In the genomic region with DNA sequence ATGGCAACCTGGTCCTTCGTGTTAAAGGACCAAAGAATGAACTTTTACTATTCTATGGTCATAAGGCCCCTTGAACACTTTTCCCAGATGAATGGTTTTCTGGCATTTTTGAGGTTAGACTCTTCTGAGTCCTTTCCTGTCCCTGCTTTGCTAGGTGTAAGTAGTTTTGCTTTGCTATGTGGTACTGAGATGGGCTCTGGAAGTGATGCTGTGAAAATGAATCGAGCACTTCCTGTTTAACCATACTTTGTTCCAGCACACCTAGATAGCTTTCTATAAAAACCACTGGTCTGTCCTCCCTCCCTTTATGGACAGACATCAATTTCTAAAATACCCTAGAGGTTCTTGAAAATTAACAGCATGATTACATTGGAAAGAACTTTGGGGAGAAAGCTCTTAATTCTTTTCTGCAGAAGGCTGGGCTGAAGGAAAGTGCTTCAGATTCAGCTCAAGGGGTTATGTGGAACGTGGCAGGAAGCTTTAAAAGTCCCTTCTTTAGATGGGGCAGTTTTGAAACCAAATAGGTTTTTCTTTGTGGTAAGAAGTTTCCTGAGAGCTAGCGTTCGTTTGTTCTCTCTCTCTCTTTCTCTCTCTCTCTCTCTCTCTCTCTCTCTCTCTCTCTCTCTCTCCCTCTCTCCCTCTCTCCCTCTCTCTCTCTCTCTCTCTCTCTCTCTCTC, we compare ENCODE assay signal across 36 mouse cellular contexts. TPM values are rescaled to one million over a fixed set of nuclear protein-coding genes. Genes with fewer than 3 reads are reported as not detected.
"Had no signal": no experiment of that assay in that cellular context is flagged by ENCODE, and none has a peak within 500 bp of the region (broad histone marks: within the 10 kb centered on the region; RNA-seq: fewer than 3 reads in every experiment).

No protein-coding gene starts in this region.

- H3K9me3 ChIP-seq: heart, embryonic 13.5 days; heart, embryonic 15.5 days; hindbrain, embryonic 10.5 days; hindbrain, embryonic 13.5 days; hindbrain, embryonic 15.5 days; kidney, embryonic 15.5 days; limb, embryonic 10.5 days; limb, embryonic 12.5 days; liver, embryonic 13.5 days; liver, embryonic 15.5 days had no signal

- H3K27ac ChIP-seq: gastrocnemius, adult 2 months; heart, adult 2 months; heart, embryonic 13.5 days; heart, embryonic 15.5 days; hindbrain, embryonic 10.5 days; hindbrain, embryonic 13.5 days; hindbrain, embryonic 15.5 days; hindbrain, postnatal 0 days; kidney, embryonic 15.5 days; kidney, postnatal 0 days; left cerebral cortex, adult 2 months; limb, embryonic 10.5 days; limb, embryonic 12.5 days; liver, embryonic 13.5 days; liver, embryonic 15.5 days had no signal

- H3K4me1 ChIP-seq: heart, embryonic 13.5 days; heart, embryonic 15.5 days; hindbrain, embryonic 10.5 days; hindbrain, embryonic 13.5 days; hindbrain, embryonic 15.5 days; kidney, embryonic 15.5 days; limb, embryonic 10.5 days; limb, embryonic 12.5 days; liver, embryonic 13.5 days; liver, embryonic 15.5 days had no signal

- H3K4me3 ChIP-seq: gastrocnemius, adult 2 months; heart, adult 2 months; heart, embryonic 13.5 days; heart, embryonic 15.5 days; hindbrain, embryonic 10.5 days; hindbrain, embryonic 13.5 days; hindbrain, embryonic 15.5 days; kidney, embryonic 15.5 days; left cerebral cortex, adult 2 months; limb, embryonic 10.5 days; limb, embryonic 12.5 days; liver, embryonic 13.5 days; liver, embryonic 15.5 days had no signal

- H3K4me2 ChIP-seq: heart, embryonic 11.5 days; heart, embryonic 13.5 days; heart, embryonic 15.5 days; hindbrain, embryonic 13.5 days; hindbrain, embryonic 15.5 days; kidney, embryonic 15.5 days; limb, embryonic 12.5 days; liver, embryonic 11.5 days; liver, embryonic 13.5 days; liver, embryonic 15.5 days had no signal

- H3K27me3 ChIP-seq: heart, embryonic 15.5 days; hindbrain, embryonic 13.5 days; hindbrain, embryonic 15.5 days; liver, embryonic 15.5 days had no signal

- DNase-seq: gastrocnemius, adult 2 months; gastrocnemius, postnatal 10 days; gastrocnemius, postnatal 36 days; heart, adult 11 months; heart, adult 2 months; heart, postnatal 14 days; heart, postnatal 4 days; kidney, adult 11 months; kidney, adult 2 months; kidney, adult 9 months; kidney, postnatal 14 days; kidney, postnatal 36 days; layer of hippocampus, adult 9-11 months; liver; liver, embryonic 13.5 days; liver, postnatal 0 days had no signal

- H3K36me3 ChIP-seq: hindbrain, embryonic 15.5 days had no signal

- ATAC-seq: hindbrain, postnatal 0 days; intestine, embryonic 16.5 days; liver, postnatal 0 days had no signal

- H3K9ac ChIP-seq: heart, embryonic 13.5 days; heart, embryonic 15.5 days; hindbrain, embryonic 13.5 days; hindbrain, embryonic 15.5 days; kidney, embryonic 15.5 days; limb, embryonic 12.5 days; liver, embryonic 13.5 days; liver, embryonic 15.5 days; liver, postnatal 0 days had no signal

RNA-seq across cellular contexts. Expression of a gene that starts 20.3 kb away (rescaled TPM):
- total RNA-seq: heart, adult 2 months; heart, postnatal 14 days; heart, postnatal 4 days; hindbrain, postnatal 0 days had no signal
- polyA plus RNA-seq: gonadal fat pad, adult 2 months; heart, adult 2 months; heart, embryonic 11.5 days; heart, embryonic 13.5 days; heart, embryonic 15.5 days; heart, postnatal 0 days; hindbrain, embryonic 10.5 days; hindbrain, embryonic 15.5 days; hindbrain, postnatal 0 days; intestine, embryonic 14.5 days; intestine, embryonic 16.5 days; kidney, adult 2 months; kidney, embryonic 15.5 days; kidney, postnatal 0 days; large intestine, adult 2 months; limb, embryonic 10.5 days; limb, embryonic 12.5 days; limb, embryonic 14.5 days; liver, embryonic 11.5 days; liver, embryonic 13.5 days; liver, embryonic 15.5 days; liver, postnatal 0 days had no signal
